ENCODE assay signal across 9 mouse cellular contexts in the genomic region with DNA sequence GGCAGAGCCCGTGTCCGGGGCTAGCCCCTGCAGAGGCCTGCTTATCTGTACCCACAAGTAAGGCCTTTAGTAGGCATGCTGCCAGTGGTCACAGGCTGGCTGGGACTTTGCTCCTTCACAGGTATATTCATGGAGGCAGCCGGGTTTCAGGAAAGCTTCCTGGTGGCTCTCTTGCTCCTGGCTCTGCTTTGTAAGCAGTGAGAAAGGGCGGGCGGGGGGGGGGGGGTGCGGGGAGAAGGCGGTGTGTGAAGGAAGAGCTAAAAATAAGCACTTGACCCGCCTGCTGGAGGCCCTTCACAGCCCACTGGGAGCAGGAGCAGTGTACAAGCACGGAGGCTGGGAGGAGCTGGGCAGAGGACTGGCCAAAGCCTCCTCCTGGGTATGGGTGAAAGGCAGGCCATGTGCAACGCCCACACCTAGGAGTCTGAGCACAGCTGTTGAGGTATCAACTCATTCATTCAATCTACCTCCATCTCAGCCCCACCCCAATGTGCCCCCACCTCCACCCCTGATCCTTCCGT. TPM values are rescaled to one million over a fixed set of nuclear protein-coding genes. Genes with fewer than 3 reads are reported as not detected.
A peak's percentile ranks its signal among the peaks of the same experiment; 100 is the strongest.
DNase-seq lines count a peak whose midpoint lies in the region; ATAC-seq lines count a peak whose summit lies in the region.
"Had no signal": no experiment of that assay in that cellular context is flagged by ENCODE, and none has a peak within 500 bp of the region (broad histone marks: within the 10 kb centered on the region; RNA-seq: fewer than 3 reads in every experiment).

No protein-coding gene starts in this region.

- WGBS in kidney, embryonic 16.5 days = 31% methylated on average over 11 of the region's 11 CpGs
- 44% methylated on average over 10 of the region's 11 CpGs for WGBS in macrophage (ENCODE audit: missing documents)
- WGBS in forebrain, embryonic 11.5 days = 58% methylated on average over 9 of the region's 11 CpGs
- 56% methylated on average over 10 of the region's 11 CpGs for WGBS in hindbrain, embryonic 14.5 days

- H3K4me3 ChIP-seq in kidney, embryonic 16.5 days (ENCODE audit: low read length) = no peak overlapping the region
- no peak overlapping the region for H3K4me3 ChIP-seq in macrophage (ENCODE audit: inconsistent target)
- H3K4me3 ChIP-seq in forebrain, embryonic 11.5 days (ENCODE audit: low read depth, low read length) = no peak overlapping the region
- no peak overlapping the region for H3K4me3 ChIP-seq in hindbrain, embryonic 14.5 days (replicated peaks; ENCODE audit: low read length)

- ATAC-seq in kidney, embryonic 16.5 days (ENCODE audit: low FRiP score, low TSS enrichment) = peak; percentile 95
- no peak for ATAC-seq in forebrain, embryonic 11.5 days (replicated peaks; ENCODE audit: low FRiP score)
- no peak for ATAC-seq in hindbrain, embryonic 14.5 days (ENCODE audit: low FRiP score)

- H3K79me2 ChIP-seq in macrophage (ENCODE audit: inconsistent target) = no peaks in the 10 kb centered on the region

- H3K9me3 ChIP-seq in kidney, embryonic 16.5 days (ENCODE audit: low read length) = no peaks in the 10 kb centered on the region
- no peaks in the 10 kb centered on the region for H3K9me3 ChIP-seq in forebrain, embryonic 11.5 days (ENCODE audit: control insufficient read depth, low read length)
- no peaks in the 10 kb centered on the region for H3K9me3 ChIP-seq in hindbrain, embryonic 14.5 days (ENCODE audit: control insufficient read depth, low read length)

- no peak overlapping the region; the same call in 1 of the 2 replicates for H3K4me2 ChIP-seq in kidney, embryonic 16.5 days (replicated peaks; ENCODE audit: low read depth, low read length)
- H3K4me2 ChIP-seq in forebrain, embryonic 11.5 days (ENCODE audit: low read depth, low read length, severe bottlenecking) = no peak overlapping the region
- H3K4me2 ChIP-seq in hindbrain, embryonic 14.5 days (replicated peaks) = no peak overlapping the region

- peak overlapping the region; percentile 48; the same call in 1 of the 2 replicates for H3K9ac ChIP-seq in kidney, embryonic 16.5 days (replicated peaks; ENCODE audit: low read length)
- H3K9ac ChIP-seq in forebrain, embryonic 11.5 days (ENCODE audit: low read length) = no peak overlapping the region
- no peak overlapping the region for H3K9ac ChIP-seq in hindbrain, embryonic 14.5 days

- H3K27ac ChIP-seq in kidney, embryonic 16.5 days (ENCODE audit: low read length) = peak overlapping the region; percentile 86
- H3K27ac ChIP-seq in macrophage = peak overlapping the region; percentile 92
- no peak overlapping the region for H3K27ac ChIP-seq in forebrain, embryonic 11.5 days (ENCODE audit: low read depth, low read length)
- H3K27ac ChIP-seq in hindbrain, embryonic 14.5 days = no peak overlapping the region

- H3K27me3 ChIP-seq in kidney, embryonic 16.5 days (ENCODE audit: insufficient read depth, low read length) = 0 out of 2 replicates have a peak, but pooled peaks cover 4% of the 10 kb centered on the region
- H3K27me3 ChIP-seq in forebrain, embryonic 11.5 days (ENCODE audit: control insufficient read depth, insufficient read depth, low read length) = no peaks in the 10 kb centered on the region
- H3K27me3 ChIP-seq in hindbrain, embryonic 14.5 days (ENCODE audit: control insufficient read depth, insufficient read depth, low read length) = no peaks in the 10 kb centered on the region

- peaks cover 14% of the 10 kb centered on the region for H3K4me1 ChIP-seq in kidney, embryonic 16.5 days (ENCODE audit: insufficient read depth, low read length)
- H3K4me1 ChIP-seq in forebrain, embryonic 11.5 days (replicated peaks; ENCODE audit: control insufficient read depth, insufficient read depth, low read length) = no peaks in the 10 kb centered on the region
- H3K4me1 ChIP-seq in hindbrain, embryonic 14.5 days (replicated peaks; ENCODE audit: control insufficient read depth, insufficient read depth, low read length) = no peaks in the 10 kb centered on the region

- DNase-seq in heart, adult 18-20 months = peak; percentile 36 to 73
- DNase-seq in heart, postnatal 25 days (ENCODE audit: low spot score) = no peak
- DNase-seq in fibroblast of lung, adult 2 months (ENCODE audit: low read depth) = peak; percentile 53
- no peak for DNase-seq in spleen, postnatal 4 days (ENCODE audit: low spot score in 2 of 2)
- no peak for DNase-seq in forebrain, embryonic 11.5 days (ENCODE audit: low spot score)
- DNase-seq in hindbrain, embryonic 14.5 days (ENCODE audit: low spot score) = no peak

- intact Hi-C loops in heart, postnatal 25 days (cut with DNase I) = no loop called here

- no peaks in the 10 kb centered on the region for H3K36me3 ChIP-seq in kidney, embryonic 16.5 days (ENCODE audit: insufficient read depth, low read length)
- H3K36me3 ChIP-seq in macrophage (ENCODE audit: inconsistent target) = no peaks in the 10 kb centered on the region
- H3K36me3 ChIP-seq in forebrain, embryonic 11.5 days (ENCODE audit: control insufficient read depth, insufficient read depth, low read length) = no peaks in the 10 kb centered on the region
- H3K36me3 ChIP-seq in hindbrain, embryonic 14.5 days (replicated peaks; ENCODE audit: control insufficient read depth, insufficient read depth) = peaks cover 39% of the 10 kb centered on the region

RNA-seq across cellular contexts. Expression of gene Apeh, which starts 25.5 kb away (rescaled TPM):
- 10 to 100 TPM; 37.4 to 48.3 TPM for total RNA-seq in heart, adult 18-20 months (2021)
- total RNA-seq in heart, postnatal 25 days (2021) = 10 to 100 TPM; 43.1 to 45.4 TPM
- 87.8 and 93.0 TPM in 2 replicates for polyA plus RNA-seq in kidney, embryonic 16.5 days (2015; fragmentation: Nextera tagmentation; extraction: Ambion mirVana)
- total RNA-seq in macrophage (2018; cell fraction: chromatin; rRNA removed) = 100 to 1,000 TPM in 15 of 26 experiments, 10 to 100 TPM in 11; 38.8 to 163 (median 114) TPM
- 10 to 100 TPM; 26.4 to 51.2 (median 37.4) TPM for total RNA-seq in macrophage (2018; cell fraction: cytosol; rRNA removed)
- total RNA-seq in macrophage (2018; cell fraction: nucleus; rRNA removed) = 100 to 1,000 TPM in 1 of 26 experiments, 10 to 100 TPM in 25; 35.1 to 106 (median 59.2) TPM
- polyA plus RNA-seq in macrophage (2018) = 30.5 to 37.0 TPM (median 32.8 TPM) in 3 replicates
- 53.3 and 61.5 TPM in 2 replicates for polyA plus RNA-seq in forebrain, embryonic 11.5 days (2014; fragmentation: Nextera tagmentation; extraction: Ambion mirVana)
- 44.8 and 48.7 TPM in 2 replicates for polyA plus RNA-seq in hindbrain, embryonic 14.5 days (2014; fragmentation: Nextera tagmentation; extraction: Ambion mirVana)

RNA-seq across cellular contexts. Expression of gene Rnf123, which starts 36.8 kb away (rescaled TPM):
- total RNA-seq in heart, adult 18-20 months (2021) = 10 to 100 TPM; 83.4 to 86.8 TPM
- total RNA-seq in heart, postnatal 25 days (2021) = 100 to 1,000 TPM in 1 of 2 experiments, 10 to 100 TPM in 1; 90.1 to 112 TPM
- polyA plus RNA-seq in kidney, embryonic 16.5 days (2015; fragmentation: Nextera tagmentation; extraction: Ambion mirVana) = 37.2 and 44.3 TPM in 2 replicates
- 100 to 1,000 TPM in 18 of 26 experiments, 10 to 100 TPM in 8; 65.0 to 188 (median 134) TPM for total RNA-seq in macrophage (2018; cell fraction: chromatin; rRNA removed)
- total RNA-seq in macrophage (2018; cell fraction: cytosol; rRNA removed) = 10 to 100 TPM; 10.6 to 23.2 (median 15.3) TPM
- 100 to 1,000 TPM in 1 of 26 experiments, 10 to 100 TPM in 25; 29.7 to 102 (median 56.1) TPM for total RNA-seq in macrophage (2018; cell fraction: nucleus; rRNA removed)
- 16.0 to 22.0 TPM (median 16.5 TPM) in 3 replicates for polyA plus RNA-seq in macrophage (2018)
- 34.7 and 37.0 TPM in 2 replicates for polyA plus RNA-seq in forebrain, embryonic 11.5 days (2014; fragmentation: Nextera tagmentation; extraction: Ambion mirVana)
- polyA plus RNA-seq in hindbrain, embryonic 14.5 days (2014; fragmentation: Nextera tagmentation; extraction: Ambion mirVana) = 49.9 and 50.9 TPM in 2 replicates

RNA-seq across cellular contexts. Expression of gene Mst1, which starts 39.7 kb away (rescaled TPM):
- total RNA-seq in heart, adult 18-20 months (2021) = under 1 TPM in 1 of 2 experiments, not detected in 1; 0.36 TPM
- total RNA-seq in heart, postnatal 25 days (2021) = not detected
- polyA plus RNA-seq in kidney, embryonic 16.5 days (2015; fragmentation: Nextera tagmentation; extraction: Ambion mirVana) = 0.10 and 0.21 TPM in 2 replicates
- 1 to 10 TPM in 8 of 26 experiments, under 1 TPM in 7, not detected in 11; 0.33 to 2.5 (median 1.2) TPM for total RNA-seq in macrophage (2018; cell fraction: chromatin; rRNA removed)
- total RNA-seq in macrophage (2018; cell fraction: cytosol; rRNA removed) = under 1 TPM in 25 of 26 experiments, not detected in 1; 0.06 to 0.41 (median 0.26) TPM
- 1 to 10 TPM in 2 of 26 experiments, under 1 TPM in 13, not detected in 11; 0.26 to 3.2 (median 0.58) TPM for total RNA-seq in macrophage (2018; cell fraction: nucleus; rRNA removed)
- polyA plus RNA-seq in macrophage (2018) = 0.09 to 0.19 TPM in 2 of 3 replicates, not detected in the other
- polyA plus RNA-seq in forebrain, embryonic 11.5 days (2014; fragmentation: Nextera tagmentation; extraction: Ambion mirVana) = 0.28 and 0.56 TPM in 2 replicates
- not detected in 2 replicates for polyA plus RNA-seq in hindbrain, embryonic 14.5 days (2014; fragmentation: Nextera tagmentation; extraction: Ambion mirVana)
- total RNA-seq: heart, postnatal 36 days had no signal

Comparison
In these comparisons a context has a peak if more than half of its experiments do, and no peak if none do; other contexts are left out.
1. DNase-seq: peak in heart, adult 18-20 months (2 of 2) and fibroblast of lung, adult 2 months (single experiment); none in heart, postnatal 25 days (single experiment), spleen, postnatal 4 days (0 of 2), forebrain, embryonic 11.5 days (single experiment) and hindbrain, embryonic 14.5 days (single experiment).
2. H3K27ac ChIP-seq: peak in kidney, embryonic 16.5 days (single experiment) and macrophage (single experiment); none in forebrain, embryonic 11.5 days (single experiment) and hindbrain, embryonic 14.5 days (single experiment).